Mouse (Mus musculus) v-Abl transformed pro-B cells (cell line): ENCODE measurements around the gene Fkbp1b.
"Not testable (repeated sequence)": the region's sequence is repeated elsewhere in the genome, so short reads cannot be mapped to it uniquely, and the experiment has no call there.

Experiments used
- in situ Hi-C, 2 experiments: fragments of 400-800 bp; cut with MboI; formaldehyde crosslinking; loops; one replicate each; pipeline ENCODE4 v1.15.1; 2025; ENCODE audit not compliant: unreplicated experiment in 2 of 2

Gene Fkbp1b

DNA sequence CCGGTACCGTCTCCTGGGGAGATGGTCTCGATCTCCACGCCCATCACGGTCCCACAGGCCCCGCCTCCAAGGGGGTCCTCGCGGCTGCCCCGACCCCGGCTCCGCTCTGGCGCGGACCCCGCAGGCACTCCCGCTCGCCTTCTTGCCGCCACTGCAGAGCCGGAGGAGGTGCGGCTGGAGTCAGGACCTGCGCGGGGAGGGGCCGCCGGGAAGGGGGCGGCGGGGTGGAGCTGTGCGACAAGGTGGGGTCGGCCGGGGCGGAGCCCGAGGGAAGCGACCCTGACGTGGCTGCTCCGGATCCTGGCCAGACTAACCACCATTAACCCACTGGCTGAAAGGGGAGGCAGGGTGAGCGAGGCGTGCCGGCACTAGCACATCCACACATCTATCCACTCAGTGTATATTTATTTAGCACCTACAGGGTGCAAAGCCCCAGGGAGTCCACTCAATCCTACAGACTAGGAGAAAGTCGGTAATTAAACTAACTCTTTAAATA is at the start of gene Fkbp1b:
Fkbp1b (minus strand) TSS at position 200 of the 496 bp plus-strand sequence.
- in situ Hi-C loops = loop anchor here in 1 of 2 experiments (5.0 to 10.0 kb wide), 2 partner anchors 131 to 247 kb away; partner anchors contain the start of genes Gm3625 and Itsn2

DNA sequence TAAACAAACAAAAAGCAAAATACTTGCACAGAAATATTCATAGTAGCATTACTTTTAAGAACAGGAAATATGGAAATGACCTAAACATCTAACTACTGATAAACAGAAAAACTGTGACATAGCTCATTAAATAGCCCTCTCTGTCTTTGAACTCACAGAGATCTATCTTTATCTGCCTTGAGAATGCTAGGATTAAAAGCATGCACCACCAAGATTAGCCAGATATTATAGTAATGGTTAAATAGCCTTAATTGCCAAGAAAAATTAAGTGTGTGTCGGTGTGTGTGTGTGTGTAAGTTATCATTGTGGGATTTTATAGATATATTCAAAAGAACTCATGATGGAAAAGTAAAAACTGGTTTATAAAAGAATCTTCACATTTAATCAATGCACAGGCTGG is 48.5 kb upstream of the Fkbp1b start:
- in situ Hi-C loops = no loop called here

DNA sequence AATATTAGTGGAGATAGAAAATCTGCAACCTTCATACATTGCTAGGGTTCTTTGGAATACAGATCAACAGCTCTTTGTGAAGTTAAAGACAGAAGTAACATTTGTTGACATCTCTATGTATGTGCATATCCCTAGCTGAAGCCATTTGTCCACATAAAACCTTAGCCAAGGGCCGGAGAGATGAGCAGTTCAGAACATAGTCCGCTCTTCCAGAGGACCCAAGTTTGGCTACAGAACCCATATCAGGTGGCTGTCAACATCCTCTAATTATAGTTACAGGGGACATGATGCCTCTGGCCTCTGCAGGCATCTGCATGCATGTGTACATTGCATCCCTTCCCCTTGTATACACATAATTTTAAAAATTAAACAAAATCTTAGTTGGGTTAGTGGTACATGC is 47.9 kb upstream of the Fkbp1b start:
- in situ Hi-C loops = no loop called here

DNA sequence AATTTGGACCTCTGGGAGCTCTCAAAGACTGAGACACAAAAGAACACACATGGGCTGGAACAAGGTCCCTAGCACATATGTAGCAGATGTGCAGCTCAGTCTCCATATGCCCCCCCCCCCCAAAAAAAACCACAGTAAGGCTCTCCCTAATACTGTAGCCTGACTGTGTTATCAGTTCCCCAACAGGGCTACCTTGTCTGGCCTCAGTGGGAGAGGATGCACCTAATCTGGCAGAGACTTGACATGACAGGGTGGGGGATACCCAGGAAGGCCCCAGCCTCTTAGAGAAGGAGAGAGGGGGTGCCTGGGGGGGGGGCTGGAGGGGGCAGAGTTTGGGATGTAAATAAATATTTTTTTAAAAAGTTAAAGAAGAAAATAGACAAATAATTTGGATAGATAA is 47.3 kb upstream of the Fkbp1b start:
- in situ Hi-C loops = no loop called here

DNA sequence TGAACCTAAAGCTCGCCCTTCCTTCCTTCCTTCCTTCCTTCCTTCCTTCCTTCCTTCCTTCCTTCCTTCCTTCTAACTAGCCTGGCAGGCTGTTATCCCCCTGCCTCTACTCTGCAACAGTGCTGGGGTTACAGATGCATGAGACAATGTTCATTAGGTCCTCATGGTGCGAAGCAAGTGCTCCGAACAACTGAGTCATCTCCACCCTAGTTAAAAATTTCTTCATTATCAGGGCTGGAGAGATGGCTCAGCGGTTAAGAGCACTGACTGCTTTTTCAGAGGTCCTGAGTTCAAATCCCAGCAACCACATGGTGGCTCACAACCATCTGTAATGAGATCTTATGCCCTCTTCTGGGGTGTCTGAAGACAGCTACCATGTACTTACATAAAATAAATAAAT is 45.2 kb upstream of the Fkbp1b start:
- in situ Hi-C loops = not testable (repeated sequence)

DNA sequence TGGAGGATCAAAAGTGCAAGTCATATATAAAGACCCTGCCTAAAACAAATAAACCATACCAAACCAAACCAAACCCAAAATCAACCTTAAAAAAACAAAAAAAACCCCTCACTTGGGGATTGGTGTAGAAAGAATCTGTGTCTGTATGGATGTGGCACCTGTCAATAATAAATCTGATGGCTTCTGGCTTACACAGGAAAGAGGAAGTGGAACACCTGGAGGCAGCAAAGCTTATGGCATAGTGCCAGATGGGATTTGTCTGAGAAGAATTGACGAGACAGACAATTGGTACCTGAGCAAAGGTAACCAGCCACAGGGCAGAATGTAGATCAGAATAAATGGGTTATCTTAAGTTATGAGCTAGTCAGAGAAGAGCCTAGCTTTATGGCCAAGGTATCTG is 43.7 kb upstream of the Fkbp1b start:
- in situ Hi-C loops = no loop called here

DNA sequence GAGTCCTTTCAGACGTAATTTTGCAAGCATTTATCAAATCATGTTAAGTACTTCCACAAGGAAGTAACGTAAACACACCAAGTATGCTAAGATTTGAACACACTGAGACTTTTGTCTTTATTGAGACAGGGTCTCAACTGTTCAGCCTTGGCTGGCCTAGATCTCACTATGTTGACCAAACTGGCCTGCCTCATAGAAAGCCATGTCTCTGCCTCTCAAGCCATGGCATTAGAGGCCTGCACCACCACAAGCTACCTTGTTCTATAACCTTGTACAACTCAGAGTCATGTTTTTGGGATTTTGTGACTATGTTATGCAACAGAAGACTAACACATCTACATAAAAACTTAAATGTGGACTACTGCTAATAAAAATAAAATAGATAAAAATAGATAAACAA is 40.7 kb upstream of the Fkbp1b start:
- in situ Hi-C loops = no loop called here

DNA sequence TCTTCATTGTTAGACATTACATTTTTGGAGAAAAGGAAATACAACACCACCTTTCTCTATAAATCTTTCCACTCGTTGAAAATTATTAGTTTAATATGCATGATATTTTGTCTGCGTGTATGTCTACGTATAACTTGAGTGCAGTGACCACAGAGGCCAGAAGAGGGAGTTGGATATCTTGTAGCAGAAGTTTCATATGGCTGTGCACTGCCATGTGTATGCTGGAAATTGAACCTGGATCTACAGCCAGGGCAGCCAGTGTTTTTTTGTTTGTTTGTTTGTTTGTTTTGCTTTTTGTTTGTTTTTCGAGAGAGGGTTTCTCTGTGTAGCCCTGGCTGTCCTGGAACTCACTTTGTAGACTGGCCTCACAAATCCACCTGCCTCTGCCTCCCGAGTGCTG is 37.7 kb upstream of the Fkbp1b start:
- in situ Hi-C loops = no loop called here

DNA sequence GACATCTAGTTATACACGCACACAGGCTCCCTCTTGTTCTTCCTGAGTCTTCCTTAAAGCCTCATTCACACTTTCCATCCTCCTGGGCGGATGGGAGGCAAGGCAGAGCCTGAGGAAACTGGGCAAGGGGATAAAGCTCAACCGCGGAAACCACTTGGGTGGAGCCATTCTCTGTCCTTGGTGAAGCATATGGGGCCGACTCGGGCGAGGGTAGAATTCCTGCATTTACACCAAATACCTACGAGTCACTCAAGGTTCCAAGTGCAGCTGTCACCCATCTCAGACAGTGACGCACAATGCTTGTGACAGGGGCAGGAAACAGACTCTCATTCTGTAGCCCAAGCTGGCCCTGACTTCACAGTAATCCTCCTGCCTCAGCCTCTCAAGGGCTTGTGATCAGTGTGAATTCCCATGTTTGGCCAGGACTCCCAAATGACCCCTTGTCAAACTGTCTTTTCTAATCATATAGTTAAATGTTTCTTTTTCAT is 36.9 kb upstream of the Fkbp1b start:
- in situ Hi-C loops = no loop called here

DNA sequence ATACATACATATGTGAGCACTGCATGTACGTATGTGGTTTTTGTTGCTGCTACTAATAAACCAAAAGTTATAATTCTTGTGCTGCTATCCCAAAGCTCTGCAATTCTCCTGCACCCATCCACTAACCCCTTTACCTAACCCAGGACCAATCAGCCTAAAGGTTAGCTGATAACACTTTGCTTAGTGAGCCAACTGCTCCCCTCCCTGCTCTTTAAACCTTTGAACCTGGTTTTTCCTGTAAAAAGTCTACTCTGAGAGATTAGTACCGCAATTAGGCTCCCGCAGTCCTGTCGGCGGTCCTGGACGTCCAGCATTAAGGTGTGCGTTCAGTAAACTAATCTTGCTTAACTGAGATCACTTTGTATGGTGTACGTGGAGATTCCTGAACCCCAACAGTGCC is 34.2 kb upstream of the Fkbp1b start:
- in situ Hi-C loops = no loop called here

DNA sequence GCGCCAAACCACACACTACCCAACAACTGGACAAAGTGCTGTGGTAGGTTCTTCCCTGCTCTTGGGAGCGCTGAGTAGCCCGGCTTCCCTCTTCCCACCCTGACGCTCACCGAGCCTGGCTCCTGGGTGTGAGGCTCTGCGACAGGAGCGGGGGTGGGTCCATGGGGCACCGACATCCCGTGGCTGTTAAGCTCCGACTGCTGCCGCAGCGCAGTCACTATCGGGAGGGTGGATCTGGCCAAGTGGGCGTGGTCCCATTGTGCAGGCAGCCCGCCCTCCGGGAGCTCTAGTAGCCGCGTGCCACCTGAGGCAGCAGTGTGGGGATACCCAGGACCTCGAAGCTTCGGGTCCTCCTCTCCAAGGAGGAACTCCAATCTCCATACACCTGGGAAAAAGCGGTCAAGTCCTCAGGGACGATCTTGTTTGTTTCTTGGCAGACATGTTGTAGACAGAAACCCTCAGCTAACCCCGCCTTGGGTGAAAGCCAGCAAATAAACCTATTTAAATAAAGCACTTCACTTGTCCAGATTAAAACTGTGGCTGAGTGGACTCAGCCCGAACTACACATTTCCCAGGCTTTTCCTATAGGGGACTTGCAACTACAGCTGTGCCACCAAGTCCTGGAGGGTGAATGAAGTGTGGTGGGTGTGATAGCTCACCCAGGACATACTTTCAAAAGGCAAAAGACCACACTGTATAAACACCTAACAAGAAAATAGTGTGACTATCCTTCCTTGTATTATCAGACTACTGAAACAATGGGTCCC is 33.0 kb upstream of the Fkbp1b start, which contains the start of gene Mfsd2b:
Mfsd2b (minus strand) TSS at position 199 of the 767 bp plus-strand sequence.
- in situ Hi-C loops = no loop called here

DNA sequence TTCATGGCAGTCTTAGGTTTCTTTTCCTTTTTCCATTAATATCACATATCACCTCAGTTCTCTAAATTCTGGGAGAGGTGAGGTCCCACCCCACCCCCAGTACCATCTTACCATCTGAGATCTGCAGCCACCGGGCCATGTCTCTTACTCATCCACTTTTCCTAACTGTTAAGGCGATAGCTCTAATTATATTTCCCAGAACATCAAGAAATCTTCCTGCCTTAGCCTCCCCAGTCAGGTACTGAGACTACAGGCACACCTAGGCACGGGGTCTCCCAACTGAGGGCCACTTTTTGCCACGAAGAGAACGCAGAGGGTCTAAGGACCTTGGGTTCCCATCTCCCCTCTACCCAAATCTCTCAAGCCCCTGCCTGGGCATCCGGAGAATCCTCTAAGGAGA is 32.1 kb upstream of the Fkbp1b start:
- in situ Hi-C loops = no loop called here

DNA sequence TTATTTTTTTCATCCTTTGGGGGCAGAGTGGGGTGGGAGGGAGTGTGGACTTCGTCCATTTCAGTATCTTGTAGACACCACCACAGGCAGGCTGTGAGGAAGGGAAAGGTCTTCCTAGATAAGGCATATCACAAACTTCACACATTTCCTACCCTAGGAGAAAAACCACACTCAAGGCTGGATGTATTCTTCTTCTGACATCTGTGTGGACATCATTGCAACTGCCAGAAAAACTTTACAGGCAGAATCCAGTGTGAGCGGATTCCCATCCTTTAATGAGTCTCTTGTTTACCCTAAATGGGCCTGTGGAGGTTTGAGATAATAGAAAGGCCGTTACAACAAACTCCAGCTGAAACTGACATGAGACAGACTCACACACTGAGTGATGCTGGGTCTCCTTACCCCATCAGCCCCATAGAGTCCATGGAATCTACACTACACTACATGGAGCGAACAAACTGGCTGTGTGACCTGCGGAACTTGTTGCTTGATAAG is 31.6 kb upstream of the Fkbp1b start:
- in situ Hi-C loops = no loop called here

DNA sequence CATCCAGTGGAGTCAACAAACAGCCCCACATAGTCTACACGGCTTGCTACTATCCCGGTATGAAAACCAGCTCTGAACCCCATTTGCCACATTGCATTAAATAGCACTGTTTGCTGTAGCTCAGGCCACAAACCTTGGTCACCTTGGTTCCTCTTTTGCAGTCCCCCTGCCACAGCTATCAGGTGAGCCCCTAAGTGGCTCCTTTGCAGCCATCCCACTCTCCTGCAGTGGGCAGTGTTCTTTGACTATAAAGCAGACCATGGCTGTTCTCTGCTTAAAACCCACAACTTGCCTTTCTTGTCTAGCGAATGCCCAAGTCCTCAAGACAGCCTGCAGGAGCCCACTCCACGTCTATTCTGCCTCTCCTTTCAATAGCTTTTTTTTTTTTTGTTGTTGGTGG is 30.9 kb upstream of the Fkbp1b start:
- in situ Hi-C loops = no loop called here

DNA sequence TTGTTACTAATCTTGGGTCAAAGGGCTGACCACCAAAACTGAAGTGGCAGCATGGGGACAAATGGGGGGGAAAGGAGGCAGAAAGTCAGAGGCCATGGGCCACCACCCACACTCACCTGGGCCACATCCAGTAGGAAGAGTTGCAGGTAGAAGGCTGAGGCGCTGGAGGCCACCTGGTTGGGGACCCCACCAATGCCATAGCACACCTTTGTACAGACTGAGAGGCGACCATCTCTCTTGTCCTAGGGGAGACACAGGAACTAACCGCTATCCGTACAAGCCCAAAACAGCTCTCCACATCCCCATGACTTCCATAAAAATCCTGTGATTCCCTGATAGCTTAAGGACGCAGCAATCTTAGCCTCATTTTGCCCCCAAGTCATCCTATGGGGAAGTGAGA is 29.9 kb upstream of the Fkbp1b start:
- in situ Hi-C loops = no loop called here

DNA sequence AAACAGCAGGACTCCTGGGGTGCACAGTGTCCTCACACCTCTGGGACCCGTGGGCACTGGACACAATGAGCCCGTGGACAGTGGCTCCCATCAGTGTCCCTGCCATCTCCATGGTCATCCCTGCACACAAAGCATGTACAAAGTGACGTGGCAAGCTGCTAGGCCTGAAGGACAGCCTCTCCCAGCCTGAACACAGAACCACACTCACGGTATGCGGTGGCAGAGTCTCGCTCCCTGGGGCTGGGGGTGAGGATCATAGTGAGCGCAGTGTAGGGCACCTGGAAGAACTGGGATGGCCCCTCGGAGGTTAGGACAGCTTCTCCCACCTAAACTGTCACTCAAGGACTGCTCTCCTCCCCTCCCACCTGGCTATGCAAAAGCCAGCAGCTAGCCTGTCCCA is 27.5 kb upstream of the Fkbp1b start:
- in situ Hi-C loops = no loop called here

DNA sequence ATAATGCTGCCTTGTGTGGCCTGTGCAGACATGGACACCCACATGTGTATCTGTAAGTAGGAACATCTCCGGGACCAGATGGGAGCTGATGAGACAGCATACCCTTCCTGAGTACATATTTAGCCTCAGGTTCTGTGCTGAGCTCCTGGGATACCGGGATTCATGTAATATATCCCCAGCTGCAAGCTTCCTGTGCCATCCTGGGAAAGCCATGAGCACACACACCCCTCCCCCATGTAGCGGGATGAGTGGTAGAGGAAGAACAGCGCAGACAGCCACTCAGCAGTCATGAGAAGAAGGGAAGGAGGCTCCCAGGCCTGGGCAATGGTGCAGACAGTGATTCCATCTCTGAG is 22.9 kb upstream of the Fkbp1b start:
- in situ Hi-C loops = no loop called here

DNA sequence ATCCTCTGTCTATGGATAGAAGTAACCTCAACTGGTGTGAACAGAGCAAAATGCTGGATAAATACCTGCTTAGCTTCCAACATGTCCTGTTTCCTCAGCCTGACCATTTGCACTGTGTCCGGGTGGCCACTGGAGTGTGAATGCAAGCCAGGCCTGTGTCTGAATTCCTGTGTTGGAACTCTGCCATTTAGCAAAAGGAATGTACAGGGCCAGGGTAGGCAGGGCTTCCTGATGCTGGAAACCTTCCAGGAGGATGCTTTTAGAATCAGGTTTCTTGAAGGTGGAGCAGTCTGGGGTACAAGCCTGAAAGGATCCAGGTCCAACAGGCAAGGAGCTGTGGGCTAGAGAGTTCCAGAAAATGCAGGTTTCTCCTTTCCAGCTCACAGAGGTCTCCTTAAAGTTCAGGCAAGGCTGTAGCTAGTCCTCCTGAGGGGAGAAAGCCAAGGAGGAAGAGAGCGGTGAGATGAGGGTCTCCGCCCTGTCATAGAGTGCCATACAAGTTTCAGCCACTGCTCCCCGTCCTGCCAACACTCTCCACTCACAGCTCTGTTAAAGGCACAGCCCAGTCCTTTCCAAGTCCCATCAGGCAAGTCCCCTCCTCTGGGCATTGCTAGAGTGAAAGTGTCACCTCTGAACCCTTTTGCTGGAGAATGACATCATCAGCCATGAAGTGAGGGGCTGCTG is 22.4 kb upstream of the Fkbp1b start:
- in situ Hi-C loops = no loop called here

DNA sequence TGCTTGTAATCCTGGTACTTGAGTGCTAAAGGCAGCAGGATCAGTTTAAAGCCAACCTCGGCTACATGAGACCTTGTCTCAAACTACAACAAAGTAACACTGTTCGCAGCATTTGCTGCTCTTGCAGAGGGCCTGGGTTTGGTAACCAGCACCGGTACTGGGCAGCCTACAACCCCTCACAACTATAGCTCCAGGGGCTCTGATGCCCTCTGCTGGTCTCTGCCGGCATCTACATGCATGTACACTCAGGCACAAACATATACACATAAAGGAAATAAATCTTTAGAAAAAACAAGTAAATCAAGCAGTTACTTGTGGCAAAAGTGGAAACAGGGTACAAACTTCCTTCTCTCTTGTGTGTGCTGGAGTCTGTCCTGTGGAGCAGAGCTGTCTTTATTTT is 21.3 kb upstream of the Fkbp1b start:
- in situ Hi-C loops = no loop called here

DNA sequence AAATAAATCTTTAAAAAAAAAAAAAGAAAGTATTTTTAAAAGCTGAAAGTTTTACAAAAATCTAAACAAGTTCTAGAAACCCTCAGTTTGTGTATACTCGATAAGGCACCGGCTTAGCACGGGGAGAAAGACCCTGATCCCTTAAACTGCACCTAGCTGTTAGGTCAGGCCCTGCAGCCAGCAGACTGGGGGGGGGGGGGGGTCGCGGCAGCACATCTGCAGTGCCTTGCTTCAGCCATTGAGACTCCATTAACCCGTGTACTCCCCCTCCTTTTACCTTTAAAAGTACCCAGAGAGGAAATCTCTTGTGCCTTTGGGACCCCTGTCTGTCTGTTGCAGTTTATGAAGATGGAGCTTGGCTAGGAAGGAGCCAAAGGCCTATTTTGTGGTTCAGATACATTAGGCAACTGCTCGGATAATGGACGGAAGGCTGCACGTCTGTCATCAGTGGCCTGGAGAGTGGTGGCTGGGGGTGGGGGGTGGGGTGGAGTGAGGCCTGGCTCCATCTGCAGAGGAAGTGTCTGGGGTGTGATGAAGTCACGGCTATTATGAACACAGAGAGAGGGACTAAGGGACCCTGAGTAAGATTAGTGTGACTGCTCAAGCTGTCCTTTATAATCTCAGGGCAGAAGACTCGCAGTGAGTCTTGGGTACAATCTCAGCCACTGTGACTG is 18.0 kb upstream of the Fkbp1b start:
- in situ Hi-C loops = loop anchor here in 1 of 2 experiments (10.0 kb wide), 1 partner anchor 285 kb away; no protein-coding TSS in a partner anchor

DNA sequence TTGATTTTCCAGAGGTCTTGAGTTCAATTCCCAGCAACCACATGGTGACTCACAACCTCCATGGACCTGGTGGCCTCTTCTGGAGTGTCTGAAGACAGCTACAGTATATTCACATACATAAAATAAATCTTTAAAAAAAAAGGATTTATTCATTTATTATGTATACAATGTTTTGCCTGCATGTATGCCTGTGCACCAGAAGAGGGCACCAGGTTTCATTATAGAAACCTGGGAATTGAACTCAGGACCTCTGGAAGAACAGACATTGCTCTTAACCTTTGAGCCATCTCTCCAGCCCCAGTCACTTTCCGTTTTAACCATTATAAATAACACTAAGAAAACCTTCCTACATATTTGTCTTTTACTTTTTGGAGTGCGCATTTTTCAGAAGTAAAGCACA is 15.4 kb upstream of the Fkbp1b start:
- in situ Hi-C loops = loop anchor here in 1 of 2 experiments (10.0 kb wide), 1 partner anchor 282 kb away; no protein-coding TSS in a partner anchor
